13 mouse cellular contexts compared by ENCODE assay signal in the genomic region with DNA sequence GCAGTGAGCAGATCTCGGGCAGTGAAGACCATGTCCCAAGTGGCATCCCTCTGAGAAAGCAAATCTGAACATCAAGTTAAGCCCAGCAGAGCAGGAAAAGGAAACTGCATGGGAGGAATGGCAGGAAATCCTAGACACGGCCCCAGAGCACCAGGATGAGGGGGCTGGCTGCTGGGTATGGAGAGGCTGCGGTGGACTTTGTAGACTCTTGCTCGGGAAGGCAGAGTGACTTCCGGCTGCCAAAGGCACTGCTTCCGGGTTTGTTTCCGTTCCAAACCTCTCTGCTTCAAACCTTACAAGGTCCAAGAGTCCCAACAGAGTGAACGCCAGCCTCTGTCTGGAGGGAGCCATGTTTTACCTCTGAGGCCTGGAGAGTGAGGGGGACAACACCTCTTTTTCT. TPM values are rescaled to one million over a fixed set of nuclear protein-coding genes. Genes with fewer than 3 reads are reported as not detected.
DNase-seq lines count a peak whose midpoint lies in the region; ATAC-seq and TF ChIP-seq lines count a peak whose summit lies in the region.
"Had no signal": no experiment of that assay in that cellular context is flagged by ENCODE, and none has a peak within 500 bp of the region (broad histone marks: within the 10 kb centered on the region; RNA-seq: fewer than 3 reads in every experiment).

No protein-coding gene starts in this region.

- TF ChIP-seq POLR2A in embryonic fibroblast, embryonic 13.5 days (IDR thresholded peaks at IDR 0.05; ENCODE audit: low read depth, low read length), result no peak

- peaks cover 70% of the 10 kb centered on the region for H3K36me3 ChIP-seq in megakaryocyte, embryonic 14.5 days (replicated peaks; ENCODE audit: low read length)
- no peaks in the 10 kb centered on the region for H3K36me3 ChIP-seq in macrophage (ENCODE audit: inconsistent target)
- H3K36me3 ChIP-seq in midbrain, embryonic 15.5 days (replicated peaks), result no peaks in the 10 kb centered on the region
- H3K36me3 ChIP-seq: limb, embryonic 12.5 days had no signal

- no peak overlapping the region for H3K9ac ChIP-seq in midbrain, embryonic 15.5 days
- H3K9ac ChIP-seq: limb, embryonic 12.5 days had no signal

- no peak overlapping the region for H3K4me2 ChIP-seq in midbrain, embryonic 15.5 days
- H3K4me2 ChIP-seq: limb, embryonic 12.5 days had no signal

- DNase-seq in kidney, adult 9 months, result peak; percentile 54
- DNase-seq in frontal cortex, postnatal 10 days (ENCODE audit: low spot score in 2 of 2), result no peak
- no peak for DNase-seq in ovary, postnatal 14 days (ENCODE audit: low spot score)

- H3K4me1 ChIP-seq in megakaryocyte, embryonic 14.5 days, result peaks cover 97% of the 10 kb centered on the region
- peaks cover 46% of the 10 kb centered on the region for H3K4me1 ChIP-seq in embryonic fibroblast, embryonic 13.5 days (ENCODE audit: control insufficient read depth, insufficient read depth, low read length)
- H3K4me1 ChIP-seq in midbrain, embryonic 15.5 days, result no peaks in the 10 kb centered on the region

- peaks cover 5% of the 10 kb centered on the region for H3K27me3 ChIP-seq in megakaryocyte, embryonic 14.5 days (replicated peaks)
- H3K27me3 ChIP-seq in midbrain, embryonic 15.5 days (replicated peaks), result no peaks in the 10 kb centered on the region
- H3K27me3 ChIP-seq: Patski had no signal

- no peaks in the 10 kb centered on the region for H3K9me3 ChIP-seq in megakaryocyte, embryonic 14.5 days
- no peaks in the 10 kb centered on the region for H3K9me3 ChIP-seq in midbrain, embryonic 15.5 days
- H3K9me3 ChIP-seq: limb, embryonic 12.5 days had no signal

- WGBS in macrophage (ENCODE audit: missing documents), result 37% methylated on average over 8 of the region's 8 CpGs
- 88% methylated on average over 8 of the region's 8 CpGs for WGBS in midbrain, embryonic 15.5 days

- no peak for TF ChIP-seq CTCF in embryonic fibroblast, embryonic 13.5 days (IDR thresholded peaks at IDR 0.05; ENCODE audit: borderline replicate concordance, insufficient read depth, low read length)

- no peak for ATAC-seq in megakaryocyte, adult 5-6 weeks (ENCODE audit: poor library complexity, severe bottlenecking)
- no peak for ATAC-seq in midbrain, embryonic 15.5 days (replicated peaks)
- ATAC-seq: Patski had no signal

- peaks cover 92% of the 10 kb centered on the region for H3K79me2 ChIP-seq in macrophage (ENCODE audit: inconsistent target)

- H3K27ac ChIP-seq in embryonic fibroblast, embryonic 13.5 days (ENCODE audit: insufficient read depth, low read length), result peak overlapping the region; percentile 56
- H3K27ac ChIP-seq in macrophage, result peak overlapping the region; percentile 85
- H3K27ac ChIP-seq in midbrain, embryonic 15.5 days, result no peak overlapping the region
- H3K27ac ChIP-seq: limb, embryonic 12.5 days had no signal

- H3K4me3 ChIP-seq in megakaryocyte, embryonic 14.5 days (replicated peaks), result peak overlapping the region; percentile 65
- no peak overlapping the region for H3K4me3 ChIP-seq in embryonic fibroblast, embryonic 13.5 days (ENCODE audit: insufficient read depth, low read length)
- H3K4me3 ChIP-seq in macrophage (ENCODE audit: inconsistent target), result no peak overlapping the region
- no peak overlapping the region for H3K4me3 ChIP-seq in midbrain, embryonic 15.5 days
- H3K4me3 ChIP-seq: limb, embryonic 12.5 days had no signal

RNA-seq across cellular contexts. Expression of a gene that starts 16.2 kb away (rescaled TPM):
- polyA plus RNA-seq in megakaryocyte, embryonic 14.5 days (2012; ENCODE audit: insufficient read depth, low replicate concordance), result 1.9 and 6.5 TPM in 2 replicates
- 41.7 and 51.1 TPM in 2 replicates for total RNA-seq in megakaryocyte, adult 5-6 weeks (2015)
- 68.3 and 71.2 TPM in 2 replicates for total RNA-seq in megakaryocyte, adult 5-6 weeks (2017)
- polyA plus RNA-seq in embryonic fibroblast, embryonic 13.5 days (2011; ENCODE audit: insufficient read length, low read depth, missing spikeins), result 58.5 and 77.0 TPM in 2 replicates
- total RNA-seq in macrophage (2018; cell fraction: chromatin; rRNA removed), result 100 to 1,000 TPM in 6 of 26 experiments, 10 to 100 TPM in 19, 1 to 10 TPM in 1; 9.2 to 143 (median 58.4) TPM
- 100 to 1,000 TPM in 11 of 26 experiments, 10 to 100 TPM in 15; 40.1 to 135 (median 81.6) TPM for total RNA-seq in macrophage (2018; cell fraction: cytosol; rRNA removed)
- 100 to 1,000 TPM in 11 of 26 experiments, 10 to 100 TPM in 15; 38.3 to 241 (median 91.4) TPM for total RNA-seq in macrophage (2018; cell fraction: nucleus; rRNA removed)
- polyA plus RNA-seq in macrophage (2018), result 86.0 to 211 TPM (median 135 TPM) in 3 replicates
- polyA plus RNA-seq in midbrain, embryonic 15.5 days (2015; fragmentation: Nextera tagmentation; extraction: Ambion mirVana), result 6.3 and 6.6 TPM in 2 replicates

RNA-seq across cellular contexts. Expression of a gene that starts 49.8 kb away (rescaled TPM):
- polyA plus RNA-seq in megakaryocyte, embryonic 14.5 days (2012; ENCODE audit: insufficient read depth, low replicate concordance), result not detected in 2 replicates
- total RNA-seq in megakaryocyte, adult 5-6 weeks (2015), result not detected in 2 replicates
- not detected in 2 replicates for total RNA-seq in megakaryocyte, adult 5-6 weeks (2017)
- not detected in 2 replicates for polyA plus RNA-seq in embryonic fibroblast, embryonic 13.5 days (2011; ENCODE audit: insufficient read length, low read depth, missing spikeins)
- not detected for total RNA-seq in macrophage (2018; cell fraction: chromatin; rRNA removed)
- total RNA-seq in macrophage (2018; cell fraction: cytosol; rRNA removed), result not detected
- total RNA-seq in macrophage (2018; cell fraction: nucleus; rRNA removed), result not detected
- not detected in 3 replicates for polyA plus RNA-seq in macrophage (2018)
- not detected in 2 replicates for polyA plus RNA-seq in midbrain, embryonic 15.5 days (2015; fragmentation: Nextera tagmentation; extraction: Ambion mirVana)
- total RNA-seq: heart, postnatal 36 days had no signal
- polyA plus RNA-seq: cortical plate, adult 2 months; limb, embryonic 12.5 days; neural tube, embryonic 14.5 days; Patski had no signal
